Mouse (Mus musculus) forebrain, embryonic 10.5 days (tissue): ENCODE measurements around the gene Gm5678. TPM values are rescaled to one million over a fixed set of nuclear protein-coding genes. Genes with fewer than 3 reads are reported as not detected.

Experiments used
- polyA plus RNA-seq: library from polyadenylated mRNA; unstranded; fragments of >200 nt; fragmentation: Nextera tagmentation; extraction: Ambion mirVana; gene quantifications from 2 replicates; pipeline ENCODE4 v1.2.1, GENCODE M21; 2016

Gm5678 gene
- polyA plus RNA-seq, 1 experiment from 2014 or later: not detected

Other genes starting within 250 kb of the Gm5678 start
- 14.9 and 15.8 TPM in 2 replicates for gene Setd4, start 24.0 kb upstream of the Gm5678 start, polyA plus RNA-seq
- 81.9 and 84.7 TPM in 2 replicates for gene Cbr1, start 22.2 kb upstream of the Gm5678 start, polyA plus RNA-seq
- gene Cbr3, start 55.1 kb downstream of the Gm5678 start, polyA plus RNA-seq: 0.62 and 0.92 TPM in 2 replicates
- gene Dop1b, start 83.8 kb downstream of the Gm5678 start, polyA plus RNA-seq: 5.5 and 6.5 TPM in 2 replicates
- 28.4 and 32.4 TPM in 2 replicates for gene Morc3, start 204.0 kb downstream of the Gm5678 start, polyA plus RNA-seq